Comparison of ENCODE assay signal across 29 mouse cellular contexts in genomic region chr15:85488900-85489299, GRCm38 (mm10). TPM values are rescaled to one million over a fixed set of nuclear protein-coding genes. Genes with fewer than 3 reads are reported as not detected.
DNase-seq lines count a peak whose midpoint lies in the region; ATAC-seq and TF ChIP-seq lines count a peak whose summit lies in the region.
"Had no signal": no experiment of that assay in that cellular context is flagged by ENCODE, and none has a peak within 500 bp of the region (broad histone marks: within the 10 kb centered on the region; RNA-seq: fewer than 3 reads in every experiment).

No protein-coding gene starts in this region.

- no peak for TF ChIP-seq CTCF in C2C12 (IDR thresholded peaks at IDR 0.05; ENCODE audit: control insufficient read depth, insufficient read depth, insufficient read length)
- no peak for TF ChIP-seq CTCF in forebrain, postnatal 0 days (IDR thresholded peaks at IDR 0.05; ENCODE audit: low read depth)

- peaks cover 31% of the 10 kb centered on the region for H3K27me3 ChIP-seq in C2C12 (ENCODE audit: control insufficient read depth, insufficient read depth, insufficient read length)
- H3K27me3 ChIP-seq in forebrain, embryonic 13.5 days: no peaks in the 10 kb centered on the region
- no peaks in the 10 kb centered on the region for H3K27me3 ChIP-seq in forebrain, postnatal 0 days (ENCODE audit: insufficient read depth, low read length)
- H3K27me3 ChIP-seq: hindbrain, embryonic 15.5 days; Patski had no signal

- WGBS in forebrain, embryonic 13.5 days: 69% methylated on average over 10 of the region's 10 CpGs
- 53% methylated on average over 10 of the region's 10 CpGs for WGBS in forebrain, postnatal 0 days

- peaks cover 43% of the 10 kb centered on the region for H3K4me1 ChIP-seq in forebrain, embryonic 13.5 days
- H3K4me1 ChIP-seq in forebrain, postnatal 0 days (ENCODE audit: insufficient read depth): peaks cover 22% of the 10 kb centered on the region; the same call in 1 of the 2 replicates
- H3K4me1 ChIP-seq: heart, embryonic 15.5 days had no signal

- no peaks in the 10 kb centered on the region for H3K79me3 ChIP-seq in C2C12 (ENCODE audit: low read depth)

- no peaks in the 10 kb centered on the region for H3K79me2 ChIP-seq in C2C12 (ENCODE audit: control insufficient read depth, insufficient read depth)

- no peak for DNase-seq in frontal cortex, postnatal 36 days (ENCODE audit: low spot score in 2 of 2)
- DNase-seq in forebrain, postnatal 0 days: peak; percentile 45
- DNase-seq in gastrocnemius, postnatal 4 days (ENCODE audit: low spot score in 2 of 2): no peak
- DNase-seq in kidney, postnatal 14 days: no peak
- DNase-seq: adrenal gland, adult 2 months; adrenal gland, postnatal 36 days; cerebellum, adult 11 months; cerebellum, adult 8-10 months; cerebellum, postnatal 14 days; embryo, embryonic 11 days; gastrocnemius, postnatal 10 days; heart, adult 2 months; heart, postnatal 14 days had no signal

- H3K4me3 ChIP-seq in C2C12 (ENCODE audit: insufficient read depth, poor library complexity, severe bottlenecking): no peak overlapping the region
- H3K4me3 ChIP-seq in forebrain, embryonic 13.5 days: no peak overlapping the region
- H3K4me3 ChIP-seq in forebrain, postnatal 0 days (ENCODE audit: low read depth, low read length): no peak overlapping the region
- H3K4me3 ChIP-seq: embryonic facial prominence, embryonic 15.5 days; erythroblast, embryonic 14.5 days; heart, adult 2 months; heart, embryonic 15.5 days; hindbrain, embryonic 15.5 days had no signal

- H3K4me2 ChIP-seq in forebrain, embryonic 13.5 days: no peak overlapping the region
- H3K4me2 ChIP-seq in forebrain, postnatal 0 days (ENCODE audit: low read depth): no peak overlapping the region
- H3K4me2 ChIP-seq: embryonic facial prominence, embryonic 15.5 days; heart, embryonic 11.5 days; heart, embryonic 15.5 days; hindbrain, embryonic 15.5 days had no signal

- H3K9me3 ChIP-seq in forebrain, embryonic 13.5 days (replicated peaks): no peaks in the 10 kb centered on the region
- H3K9me3 ChIP-seq in forebrain, postnatal 0 days (ENCODE audit: low read length): no peaks in the 10 kb centered on the region
- H3K9me3 ChIP-seq: embryonic facial prominence, embryonic 15.5 days; heart, embryonic 15.5 days; hindbrain, embryonic 15.5 days had no signal

- ATAC-seq in frontal cortex, adult (ENCODE audit: low TSS enrichment): peak; percentile 59; the same call in 1 of the 2 replicates
- no peak for ATAC-seq in forebrain, embryonic 13.5 days
- ATAC-seq in forebrain, postnatal 0 days: 0 out of 2 replicates have a peak, but pooled peaks have one; percentile 5
- ATAC-seq: activated CD4-positive, CD25-positive, alpha-beta regulatory T cell, adult 4 months; intestine, embryonic 16.5 days; Patski had no signal

- H3K27ac ChIP-seq in forebrain, embryonic 13.5 days: peak overlapping the region; percentile 88
- H3K27ac ChIP-seq in forebrain, postnatal 0 days (ENCODE audit: low read depth, low read length): peak overlapping the region; percentile 57
- H3K27ac ChIP-seq: embryonic facial prominence, embryonic 15.5 days; heart, adult 2 months; heart, embryonic 15.5 days; hindbrain, embryonic 15.5 days had no signal

- H3K36me3 ChIP-seq in C2C12 (ENCODE audit: control insufficient read depth, insufficient read depth): no peaks in the 10 kb centered on the region
- H3K36me3 ChIP-seq in forebrain, embryonic 13.5 days (ENCODE audit: poor library complexity, severe bottlenecking): no peaks in the 10 kb centered on the region
- H3K36me3 ChIP-seq in forebrain, postnatal 0 days (ENCODE audit: insufficient read depth): no peaks in the 10 kb centered on the region
- H3K36me3 ChIP-seq: embryonic facial prominence, embryonic 15.5 days; heart, embryonic 15.5 days; hindbrain, embryonic 15.5 days had no signal

- no peak overlapping the region for H3K9ac ChIP-seq in forebrain, embryonic 13.5 days
- no peak overlapping the region for H3K9ac ChIP-seq in forebrain, postnatal 0 days
- H3K9ac ChIP-seq: embryonic facial prominence, embryonic 15.5 days; heart, embryonic 15.5 days; hindbrain, embryonic 15.5 days had no signal

- H3ac ChIP-seq in C2C12 (ENCODE audit: control insufficient read depth, insufficient read length, low read depth): no peak overlapping the region

TF ChIP-seq in C2C12, 6 proteins besides CTCF, POLR2A, EP300 and RAD21:
- TF ChIP-seq MYOG (IDR thresholded peaks at IDR 0.05; ENCODE audit: control insufficient read depth, extremely low read depth, insufficient read length) (no peak), FOSL1 (IDR thresholded peaks at IDR 0.05; ENCODE audit: insufficient read depth, low read length, poor library complexity, severe bottlenecking) (peak; percentile 7), MYOD1 (IDR thresholded peaks at IDR 0.05; ENCODE audit: control insufficient read depth, insufficient read length, low read depth) (peak; percentile 43), MAX (IDR thresholded peaks at IDR 0.05) (no peak)

RNA-seq across cellular contexts. Expression of gene 7530416G11Rik, which starts 14.1 kb away (rescaled TPM):
- polyA plus RNA-seq in C2C12 (2012; fragmentation: generic; extraction: Trizol): not detected
- polyA plus RNA-seq in forebrain, embryonic 13.5 days (2015; fragmentation: Nextera tagmentation; extraction: Ambion mirVana): not detected in 2 replicates
- total RNA-seq in forebrain, postnatal 0 days (2014; rRNA removed): 0.15 TPM in 1 of 2 replicates, not detected in the other
- polyA plus RNA-seq in forebrain, postnatal 0 days (2015; fragmentation: Nextera tagmentation; extraction: Ambion mirVana): not detected in 2 replicates
- not detected for total RNA-seq in gastrocnemius, postnatal 4 days (2021)
- total RNA-seq: adrenal gland, adult 2 months; adrenal gland, postnatal 36 days; CH12.LX; common myeloid progenitor, adult 5-6 weeks; gastrocnemius, postnatal 10 days; heart, adult 2 months; heart, postnatal 14 days; hematopoietic stem cell, adult 5-6 weeks had no signal
- polyA plus RNA-seq: activated CD4-positive, CD25-positive, alpha-beta regulatory T cell, adult 4 months; adrenal gland, adult 2 months; embryonic facial prominence, embryonic 11.5 days; embryonic facial prominence, embryonic 15.5 days; erythroblast, embryonic 14.5 days; gonadal fat pad, adult 2 months; heart, adult 2 months; heart, embryonic 11.5 days; heart, embryonic 15.5 days; hindbrain, embryonic 15.5 days; intestine, embryonic 16.5 days; Patski had no signal
